Mouse (Mus musculus): Measurements from ENCODE around the gene Skida1. TPM values are rescaled to one million over a fixed set of nuclear protein-coding genes. Genes with fewer than 3 reads are reported as not detected.

Skida1 gene
- polyA plus RNA-seq, 1 experiment from 2014 or later: 23.8 TPM

GRCm38 (mm10) chr2:18046186-18046585, 2.7 kb downstream of the Skida1 start:
- Histone ChIP-seq H3K4me3 (peak overlapping the region; percentile 99), H3K4me2 (replicated peaks) (peak overlapping the region; percentile 70), H3K27ac (replicated peaks) (peak overlapping the region; percentile 100), H3K9me3 (no peaks in the 10 kb centered on the region), H3K9ac (replicated peaks) (peak overlapping the region; percentile 100), H3K27me3 (no peaks in the 10 kb centered on the region), H3K36me3 (no peaks in the 10 kb centered on the region), H3K4me1 (peaks cover 34% of the 10 kb centered on the region)
- WGBS: 0% methylated on average over 4 of the region's 4 CpGs
- no peak for ATAC-seq (ENCODE audit: low FRiP score, low read depth)

- ATAC-seq (ENCODE audit: low FRiP score, low read depth): no peak
- Histone ChIP-seq H3K9ac (replicated peaks) (peak overlapping the region; percentile 100), H3K4me2 (replicated peaks) (peak overlapping the region; percentile 70), H3K27ac (replicated peaks) (peak overlapping the region; percentile 100), H3K36me3 (no peaks in the 10 kb centered on the region), H3K4me1 (peaks cover 37% of the 10 kb centered on the region), H3K4me3 (peak overlapping the region; percentile 99), H3K27me3 (no peaks in the 10 kb centered on the region), H3K9me3 (no peaks in the 10 kb centered on the region)
- WGBS: 2% methylated on average over 6 of the region's 6 CpGs
Observed at GRCm38 (mm10) chr2:18045781-18046181, 3.1 kb downstream of the Skida1 start.

- Histone ChIP-seq H3K27ac (replicated peaks) (peak overlapping the region; percentile 100), H3K27me3 (no peaks in the 10 kb centered on the region), H3K4me3 (peak overlapping the region; percentile 99), H3K4me2 (replicated peaks) (peak overlapping the region; percentile 70), H3K4me1 (peaks cover 38% of the 10 kb centered on the region), H3K9ac (replicated peaks) (peak overlapping the region; percentile 100), H3K36me3 (no peaks in the 10 kb centered on the region), H3K9me3 (no peaks in the 10 kb centered on the region)
- 2% methylated on average over 7 of the region's 7 CpGs for WGBS
- ATAC-seq (ENCODE audit: low FRiP score, low read depth): no peak
Observed at GRCm38 (mm10) chr2:18045143-18045780, 3.6 kb downstream of the Skida1 start.

GRCm38 (mm10) chr2:18041199-18041885, 7.5 kb downstream of the Skida1 start:
- under 1% methylated on average over 14 of the region's 14 CpGs for WGBS

GRCm38 (mm10) chr2:18040347-18041160, 8.3 kb downstream of the Skida1 start:
- Histone ChIP-seq H3K4me2 (replicated peaks) (peak overlapping the region; percentile 70), H3K27me3 (no peaks in the 10 kb centered on the region), H3K4me3 (peak overlapping the region; percentile 99), H3K36me3 (no peaks in the 10 kb centered on the region), H3K4me1 (peaks cover 68% of the 10 kb centered on the region), H3K9me3 (no peaks in the 10 kb centered on the region), H3K27ac (replicated peaks) (peak overlapping the region; percentile 96), H3K9ac (replicated peaks) (peak overlapping the region; percentile 91)
- 3% methylated on average over 27 of the region's 27 CpGs for WGBS
- ATAC-seq (ENCODE audit: low FRiP score, low read depth): peak; percentile 39

More at GRCm38 (mm10) chr2:18041199-18041885, 7.5 kb downstream of the Skida1 start:
- H3K4me2 ChIP-seq (replicated peaks): peak overlapping the region; percentile 70
- peak overlapping the region; percentile 91 for H3K9ac ChIP-seq (replicated peaks)
- no peaks in the 10 kb centered on the region for H3K27me3 ChIP-seq
- peaks cover 65% of the 10 kb centered on the region for H3K4me1 ChIP-seq
- H3K9me3 ChIP-seq: no peaks in the 10 kb centered on the region
- H3K36me3 ChIP-seq: no peaks in the 10 kb centered on the region
- peak overlapping the region; percentile 99 for H3K4me3 ChIP-seq
- peak; percentile 92 for ATAC-seq (ENCODE audit: low FRiP score, low read depth)
- H3K27ac ChIP-seq (replicated peaks): peak overlapping the region; percentile 96

GRCm38 (mm10) chr2:18039566-18040290, 9.1 kb downstream of the Skida1 start:
- Histone ChIP-seq H3K27ac (replicated peaks) (peak overlapping the region; percentile 96), H3K9me3 (no peaks in the 10 kb centered on the region), H3K9ac (replicated peaks) (peak overlapping the region; percentile 91), H3K4me2 (replicated peaks) (peak overlapping the region; percentile 70), H3K4me1 (peaks cover 74% of the 10 kb centered on the region), H3K36me3 (no peaks in the 10 kb centered on the region), H3K4me3 (peak overlapping the region; percentile 99), H3K27me3 (no peaks in the 10 kb centered on the region)
- ATAC-seq (ENCODE audit: low FRiP score, low read depth): peak; percentile 28
- WGBS: under 1% methylated on average over 46 of the region's 46 CpGs

GRCm38 (mm10) chr2:18038895-18039371, 9.9 kb downstream of the Skida1 start:
- 8% methylated on average over 10 of the region's 10 CpGs for WGBS
- ATAC-seq (ENCODE audit: low FRiP score, low read depth): no peak

GRCm38 (mm10) chr2:18038141-18038752, 10.6 kb downstream of the Skida1 start:
- no peaks in the 10 kb centered on the region for H3K9me3 ChIP-seq
- no peaks in the 10 kb centered on the region for H3K27me3 ChIP-seq
- H3K4me2 ChIP-seq (replicated peaks): peak overlapping the region; percentile 70
- peak overlapping the region; percentile 96; the same call in 1 of the 2 replicates for H3K27ac ChIP-seq (replicated peaks)
- peaks cover 88% of the 10 kb centered on the region for H3K4me1 ChIP-seq
- ATAC-seq (ENCODE audit: low FRiP score, low read depth): no peak
- WGBS: 31% methylated on average over 3 of the region's 3 CpGs
- peak overlapping the region; percentile 99 for H3K4me3 ChIP-seq
- peak overlapping the region; percentile 91; the same call in 1 of the 2 replicates for H3K9ac ChIP-seq (replicated peaks)
- no peaks in the 10 kb centered on the region for H3K36me3 ChIP-seq

More at GRCm38 (mm10) chr2:18038895-18039371, 9.9 kb downstream of the Skida1 start:
- H3K4me2 ChIP-seq (replicated peaks): peak overlapping the region; percentile 70
- H3K9ac ChIP-seq (replicated peaks): peak overlapping the region; percentile 91
- no peaks in the 10 kb centered on the region for H3K9me3 ChIP-seq
- no peaks in the 10 kb centered on the region for H3K27me3 ChIP-seq
- peaks cover 82% of the 10 kb centered on the region for H3K4me1 ChIP-seq
- peak overlapping the region; percentile 96 for H3K27ac ChIP-seq (replicated peaks)
- no peaks in the 10 kb centered on the region for H3K36me3 ChIP-seq
- peak overlapping the region; percentile 99 for H3K4me3 ChIP-seq

- peak within 1 kb of the TSS; percentile 99 for H3K4me3 ChIP-seq
- ATAC-seq (ENCODE audit: low FRiP score, low read depth): no peak
- H3K4me1 ChIP-seq: peaks cover 88% of the 10 kb centered on the region
- H3K27ac ChIP-seq (replicated peaks): peak within 1 kb of the TSS; percentile 96; the same call in 1 of the 2 replicates
- H3K9ac ChIP-seq (replicated peaks): peak within 1 kb of the TSS; percentile 91; the same call in 1 of the 2 replicates
- H3K9me3 ChIP-seq: no peaks in the 10 kb centered on the region
- H3K36me3 ChIP-seq: no peaks in the 10 kb centered on the region
- WGBS: 40% methylated on average over 2 of the region's 2 CpGs
- peak within 1 kb of the TSS; percentile 70 for H3K4me2 ChIP-seq (replicated peaks)
- H3K27me3 ChIP-seq: no peaks in the 10 kb centered on the region
Observed at GRCm38 (mm10) chr2:18037491-18037890, 11.4 kb downstream of the Skida1 start, which contains the start of gene A930004D18Rik. A930004D18Rik (minus strand) TSS chr2:18037737.

- no peaks in the 10 kb centered on the region for H3K36me3 ChIP-seq
- 12% methylated on average over 10 of the region's 10 CpGs for WGBS
- peak overlapping the region; percentile 86 for H3K27ac ChIP-seq (replicated peaks)
Observed at GRCm38 (mm10) chr2:18034371-18035250, 14.2 kb downstream of the Skida1 start.

More at GRCm38 (mm10) chr2:18034371-18035250, 14.2 kb downstream of the Skida1 start:
- peak overlapping the region; percentile 83; the same call in 1 of the 2 replicates for H3K9ac ChIP-seq (replicated peaks)
- ATAC-seq (ENCODE audit: low FRiP score, low read depth): no peak
- no peaks in the 10 kb centered on the region for H3K27me3 ChIP-seq
- no peaks in the 10 kb centered on the region for H3K9me3 ChIP-seq
- H3K4me1 ChIP-seq: peaks cover 81% of the 10 kb centered on the region
- H3K4me2 ChIP-seq (replicated peaks): peak overlapping the region; percentile 86
- no peak overlapping the region for H3K4me3 ChIP-seq

Data from midbrain, embryonic 12.5 days (tissue).